Comparison of ENCODE assay signal across 19 mouse cellular contexts in genomic region chr15:36984921-36985566, GRCm38 (mm10). TPM values are rescaled to one million over a fixed set of nuclear protein-coding genes. Genes with fewer than 3 reads are reported as not detected.
A peak's percentile ranks its signal among the peaks of the same experiment; 100 is the strongest.
DNase-seq lines count a peak whose midpoint lies in the region; ATAC-seq and TF ChIP-seq lines count a peak whose summit lies in the region.
"Had no signal": no experiment of that assay in that cellular context is flagged by ENCODE, and none has a peak within 500 bp of the region (broad histone marks: within the 10 kb centered on the region; RNA-seq: fewer than 3 reads in every experiment).

No protein-coding gene starts in this region.

- no peaks in the 10 kb centered on the region for H3K36me3 ChIP-seq in heart, adult 2 months (ENCODE audit: control insufficient read depth, insufficient read depth, low read length)
- no peaks in the 10 kb centered on the region for H3K36me3 ChIP-seq in kidney, embryonic 15.5 days
- H3K36me3 ChIP-seq in limb, embryonic 11.5 days (ENCODE audit: control insufficient read depth, insufficient read depth, low read length) = no peaks in the 10 kb centered on the region
- H3K36me3 ChIP-seq: hindbrain, embryonic 13.5 days; liver, embryonic 12.5 days had no signal

- no peak for TF ChIP-seq CTCF in heart, adult 2 months (IDR thresholded peaks at IDR 0.05)

- TF ChIP-seq POLR2A in heart, adult 2 months (IDR thresholded peaks at IDR 0.05; ENCODE audit: insufficient read depth, low read depth, low read length) = no peak

- H3K4me2 ChIP-seq in kidney, embryonic 15.5 days = no peak overlapping the region
- no peak overlapping the region for H3K4me2 ChIP-seq in limb, embryonic 11.5 days (ENCODE audit: low read depth, severe bottlenecking)
- H3K4me2 ChIP-seq: hindbrain, embryonic 13.5 days; liver, embryonic 12.5 days; lung, embryonic 14.5 days; midbrain, embryonic 11.5 days had no signal

- peak; percentile 49 for ATAC-seq in kidney, embryonic 15.5 days (replicated peaks; ENCODE audit: low FRiP score)
- no peak for ATAC-seq in limb, embryonic 11.5 days (ENCODE audit: insufficient number of reproducible peaks, low FRiP score, low TSS enrichment, low read depth)
- no peak for ATAC-seq in granulocyte monocyte progenitor cell, adult 5-6 weeks (replicated peaks; ENCODE audit: poor library complexity, severe bottlenecking)
- ATAC-seq: activated CD4-positive, CD25-positive, alpha-beta regulatory T cell, adult 4 months; liver, embryonic 12.5 days had no signal

- WGBS in heart, adult 2 months = 56% methylated on average over 1 of the region's 1 CpGs
- WGBS in kidney, embryonic 15.5 days = 22% methylated on average over 1 of the region's 1 CpGs
- 30% methylated on average over 1 of the region's 1 CpGs for WGBS in limb, embryonic 11.5 days

- H3K79me2 ChIP-seq in heart, adult 2 months (replicated peaks; ENCODE audit: control insufficient read depth, insufficient read depth, low read length) = no peaks in the 10 kb centered on the region

- no peaks in the 10 kb centered on the region for H3K9me3 ChIP-seq in kidney, embryonic 15.5 days (replicated peaks)
- no peaks in the 10 kb centered on the region for H3K9me3 ChIP-seq in limb, embryonic 11.5 days (ENCODE audit: control insufficient read depth, low read length)
- H3K9me3 ChIP-seq: hindbrain, embryonic 13.5 days; liver, embryonic 12.5 days had no signal

- H3K9ac ChIP-seq in heart, adult 2 months (ENCODE audit: low read depth, low read length) = no peak overlapping the region
- no peak overlapping the region for H3K9ac ChIP-seq in kidney, embryonic 15.5 days
- H3K9ac ChIP-seq in limb, embryonic 11.5 days (ENCODE audit: low read length) = no peak overlapping the region
- H3K9ac ChIP-seq: hindbrain, embryonic 13.5 days; liver, embryonic 12.5 days; lung, embryonic 14.5 days had no signal

- peaks cover 8% of the 10 kb centered on the region for H3K4me1 ChIP-seq in heart, adult 2 months (ENCODE audit: control insufficient read depth, insufficient read depth, low read length)
- H3K4me1 ChIP-seq in kidney, embryonic 15.5 days = peaks cover 46% of the 10 kb centered on the region
- H3K4me1 ChIP-seq in limb, embryonic 11.5 days (ENCODE audit: control insufficient read depth, insufficient read depth, low read length) = peaks cover 14% of the 10 kb centered on the region

- DNase-seq in heart, adult 2 months = no peak
- DNase-seq in heart, postnatal 14 days = no peak
- no peak for DNase-seq in kidney, postnatal 14 days
- peak; percentile 46 for DNase-seq in ZHBTc4 (ENCODE audit: low read depth, low spot score)
- DNase-seq in limb, embryonic 11.5 days (ENCODE audit: low spot score) = no peak
- DNase-seq: adrenal gland, postnatal 25 days; B cell, adult 2 months; cerebellum, adult 18-20 months; gastrocnemius, postnatal 10 days; kidney, postnatal 36 days; lung, embryonic 14.5 days; retina, postnatal 1 day had no signal

- TF ChIP-seq EP300 in heart, adult 2 months (IDR thresholded peaks at IDR 0.05; ENCODE audit: insufficient read depth, low read depth, low read length) = no peak

- intact Hi-C loops in heart, adult 2 months (cut with DNase I) = no loop called here
- intact Hi-C loops in heart, postnatal 14 days (cut with DNase I) = no loop called here

- peak overlapping the region; percentile 84; the same call in 1 of the 2 replicates for H3K27ac ChIP-seq in heart, adult 2 months
- 0 out of 2 replicates have a peak overlapping the region, but pooled peaks have one; percentile 3 for H3K27ac ChIP-seq in kidney, embryonic 15.5 days
- peak overlapping the region; percentile 49; the same call in 1 of the 2 replicates for H3K27ac ChIP-seq in limb, embryonic 11.5 days (replicated peaks; ENCODE audit: low read depth, low read length)
- H3K27ac ChIP-seq: hindbrain, embryonic 13.5 days; liver, embryonic 12.5 days; macrophage had no signal

- H3K4me3 ChIP-seq in heart, adult 2 months = no peak overlapping the region
- no peak overlapping the region for H3K4me3 ChIP-seq in kidney, embryonic 15.5 days (replicated peaks)
- no peak overlapping the region for H3K4me3 ChIP-seq in limb, embryonic 11.5 days (ENCODE audit: low read depth, low read length)
- H3K4me3 ChIP-seq: hindbrain, embryonic 13.5 days; liver, embryonic 12.5 days had no signal

- no peaks in the 10 kb centered on the region for H3K27me3 ChIP-seq in heart, adult 2 months (ENCODE audit: control insufficient read depth, insufficient read depth, low read length)
- H3K27me3 ChIP-seq in kidney, embryonic 15.5 days = no peaks in the 10 kb centered on the region
- H3K27me3 ChIP-seq in limb, embryonic 11.5 days (ENCODE audit: control insufficient read depth, insufficient read depth, low read length) = no peaks in the 10 kb centered on the region
- H3K27me3 ChIP-seq: hindbrain, embryonic 13.5 days; liver, embryonic 12.5 days had no signal

RNA-seq across cellular contexts. Expression of gene Zfp706, which starts 22.5 kb away (rescaled TPM):
- 100 to 1,000 TPM; 205 to 240 TPM for total RNA-seq in heart, adult 2 months (2021)
- polyA plus RNA-seq in heart, adult 2 months (2012; rRNA removed) = 61.1 and 80.2 TPM in 2 replicates
- total RNA-seq in heart, postnatal 14 days (2021) = 100 to 1,000 TPM; 194 to 211 TPM
- polyA plus RNA-seq in kidney, embryonic 15.5 days (2015; fragmentation: Nextera tagmentation; extraction: Ambion mirVana) = 428 and 495 TPM in 2 replicates
- polyA plus RNA-seq in limb, embryonic 11.5 days (2014; fragmentation: Nextera tagmentation; extraction: Ambion mirVana) = 420 and 444 TPM in 2 replicates
- 276 TPM in 2 replicates for total RNA-seq in granulocyte monocyte progenitor cell, adult 5-6 weeks (2014; fragmentation: Nextera tagmentation)
- 73.9 and 112 TPM in 2 replicates for total RNA-seq in granulocyte monocyte progenitor cell, adult 5-6 weeks (2017)

Comparison
In these comparisons a context has a peak if more than half of its experiments do, and no peak if none do; other contexts are left out.
1. H3K27ac ChIP-seq: peak in every context shown above with its lines; median percentile 84 in heart, adult 2 months; 49 in limb, embryonic 11.5 days; 3 in kidney, embryonic 15.5 days.